Mouse (Mus musculus) neural tube, embryonic 11.5 days (tissue): ENCODE results near the gene Dnajb14. TPM values are rescaled to one million over a fixed set of nuclear protein-coding genes. Genes with fewer than 3 reads are reported as not detected.

Experiments
- ATAC-seq: fragments of 200-750 bp; cut with Nextera tagmentation; 2 replicates; pipeline ENCODE4 v1.8.0; 2017; ENCODE audit warnings: moderate number of reproducible peaks, mild to moderate bottlenecking, moderate TSS enrichment, moderate library complexity; ENCODE audit not compliant: insufficient read depth, low FRiP score, low TSS enrichment
- DNase-seq: peaks from one replicate; pipeline ENCODE4 v3.0.0-alpha.2; 2015; ENCODE audit warnings: low spot score
- H3K27ac ChIP-seq: fragments of 300-500 bp; sonication (generic); 2 replicates; pipeline ENCODE4 v1.5.1; 2014; ENCODE audit warnings: low read depth, mild to moderate bottlenecking, low read length
- H3K27me3 ChIP-seq: fragments of 300-500 bp; sonication (generic); 2 replicates; pipeline ENCODE4 v1.6.1; 2014; ENCODE audit warnings: mild to moderate bottlenecking, low read length, mixed read lengths; ENCODE audit not compliant: control insufficient read depth, insufficient read depth
- H3K36me3 ChIP-seq: fragments of 300-500 bp; sonication (generic); 2 replicates; pipeline ENCODE4 v1.6.1; 2014; ENCODE audit warnings: mild to moderate bottlenecking, low read length, moderate library complexity, mixed read lengths; ENCODE audit not compliant: control insufficient read depth, insufficient read depth
- H3K4me1 ChIP-seq: fragments of 300-500 bp; sonication (generic); 2 replicates; pipeline ENCODE4 v1.6.1; 2014; ENCODE audit warnings: low read length, mixed read lengths; ENCODE audit not compliant: control insufficient read depth, insufficient read depth
- H3K4me2 ChIP-seq: fragments of 300-500 bp; sonication (generic); 2 replicates; pipeline ENCODE4 v1.6.1; 2014; ENCODE audit warnings: low read depth, mild to moderate bottlenecking, moderate library complexity
- H3K4me3 ChIP-seq: fragments of 300-500 bp; sonication (generic); 2 replicates; pipeline ENCODE4 v1.5.1; 2014; ENCODE audit warnings: low read depth, low read length
- H3K9ac ChIP-seq: fragments of 300-500 bp; sonication (generic); 2 replicates; pipeline ENCODE4 v1.6.1; 2014; ENCODE audit warnings: mild to moderate bottlenecking, low read length
- H3K9me3 ChIP-seq: fragments of 300-500 bp; sonication (generic); 2 replicates; pipeline ENCODE4 v1.6.1; 2016; ENCODE audit warnings: low read length; ENCODE audit not compliant: control insufficient read depth
- WGBS: fragments of 180-500 bp; shearing (Covaris S2); extraction: QIAGEN DNeasy Blood & Tissue Kit; methylation state at CpG from one replicate; pipeline ENCODE4 v1.1.7; 2014; 5-methylcytosine and 5-hydroxymethylcytosine counted together
- polyA plus RNA-seq: library from polyadenylated mRNA; unstranded; fragments of >200 nt; fragmentation: Nextera tagmentation; extraction: Ambion mirVana; gene quantifications from 2 replicates; pipeline ENCODE4 v1.2.1, GENCODE M21; 2014

Gene Dnajb14
- polyA plus RNA-seq, 1 experiment from 2014 or later, result 8.7 TPM

DNA sequence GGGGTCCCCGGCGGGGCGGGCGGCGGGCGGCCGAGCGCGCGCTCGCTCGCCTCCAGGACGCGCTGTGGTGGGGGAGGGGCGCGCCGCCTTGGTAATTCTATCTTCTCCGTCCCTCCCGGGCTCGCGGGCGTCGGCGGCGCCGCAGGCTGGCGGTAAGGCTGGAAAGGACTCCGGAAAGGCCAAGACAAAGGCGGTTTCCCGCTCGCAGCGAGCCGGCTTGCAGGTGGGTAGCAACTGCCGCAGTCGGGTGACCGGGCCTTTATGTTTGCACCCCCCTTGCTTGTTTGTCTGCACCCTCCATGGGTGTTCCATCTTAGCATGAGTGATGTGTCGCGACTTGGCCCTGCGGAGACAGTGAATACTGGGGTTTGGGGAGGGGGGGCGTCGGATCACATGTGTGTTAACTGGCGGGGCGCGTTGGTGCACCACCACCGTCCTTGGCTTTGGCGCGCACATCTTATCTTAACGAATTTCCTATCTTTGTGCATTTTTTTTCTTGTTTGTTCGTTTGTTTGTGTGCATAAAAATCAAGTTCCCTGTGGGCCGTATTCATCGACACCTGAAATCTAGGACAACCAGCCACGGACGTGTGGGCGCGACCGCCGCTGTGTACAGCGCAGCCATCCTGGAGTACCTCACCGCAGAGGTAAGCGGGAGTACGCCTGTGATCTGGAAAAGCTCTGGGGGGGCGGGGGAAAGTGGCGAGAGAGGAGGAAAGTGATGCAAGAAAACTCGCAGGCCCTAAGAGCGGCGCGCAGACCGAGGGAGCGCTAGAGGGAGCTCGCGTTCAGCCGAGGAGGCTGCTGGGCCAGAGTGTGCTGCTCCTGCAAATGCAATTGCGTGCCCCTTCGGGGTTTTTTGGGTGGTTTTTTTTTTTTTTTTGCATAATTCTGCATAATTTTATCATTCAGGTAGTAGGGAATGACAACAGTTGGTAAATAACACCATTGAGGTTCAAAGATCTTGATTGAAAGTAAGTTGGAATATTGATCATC lies 2.2 kb upstream of the Dnajb14 start:
- H3K4me2 ChIP-seq, result peak overlapping the region; percentile 44
- WGBS, result under 1% methylated on average over 66 of the region's 74 CpGs
- H3K27ac ChIP-seq, result peak overlapping the region; percentile 99
- peak; percentile 94 for DNase-seq
- peaks cover 6% of the 10 kb centered on the region; the same call in 1 of the 2 replicates for H3K4me1 ChIP-seq
- no peaks in the 10 kb centered on the region for H3K27me3 ChIP-seq
- H3K9ac ChIP-seq, result peak overlapping the region; percentile 95
- ATAC-seq, result peak; percentile 12
- no peaks in the 10 kb centered on the region for H3K36me3 ChIP-seq
- no peaks in the 10 kb centered on the region for H3K9me3 ChIP-seq
- peak overlapping the region; percentile 88 for H3K4me3 ChIP-seq

DNA sequence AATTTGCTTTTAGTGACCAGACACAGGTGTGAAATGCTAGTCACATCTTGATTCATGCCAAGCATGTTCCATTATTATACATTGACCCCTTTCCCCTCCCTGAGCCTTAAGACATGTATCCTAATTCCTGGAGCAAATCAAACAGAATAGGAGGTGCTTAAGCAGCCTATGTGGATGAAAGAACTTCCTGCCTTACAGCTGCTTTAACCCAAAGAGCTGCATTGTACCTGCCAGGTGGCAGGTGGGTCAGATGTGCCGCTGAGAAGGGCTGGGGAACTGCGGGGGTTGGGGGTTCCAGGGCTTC lies 390 bp upstream of the Dnajb14 start:
- H3K9ac ChIP-seq, result peak overlapping the region; percentile 94
- WGBS, result 0% methylated on average over 2 of the region's 2 CpGs
- peak overlapping the region; percentile 97 for H3K27ac ChIP-seq
- H3K4me2 ChIP-seq, result peak overlapping the region; percentile 89
- H3K9me3 ChIP-seq, result no peaks in the 10 kb centered on the region
- H3K4me1 ChIP-seq, result peaks cover 6% of the 10 kb centered on the region; the same call in 1 of the 2 replicates
- DNase-seq (no peak), ATAC-seq (no peak)
- H3K4me3 ChIP-seq, result peak overlapping the region; percentile 72
- no peaks in the 10 kb centered on the region for H3K27me3 ChIP-seq
- no peaks in the 10 kb centered on the region for H3K36me3 ChIP-seq

DNA sequence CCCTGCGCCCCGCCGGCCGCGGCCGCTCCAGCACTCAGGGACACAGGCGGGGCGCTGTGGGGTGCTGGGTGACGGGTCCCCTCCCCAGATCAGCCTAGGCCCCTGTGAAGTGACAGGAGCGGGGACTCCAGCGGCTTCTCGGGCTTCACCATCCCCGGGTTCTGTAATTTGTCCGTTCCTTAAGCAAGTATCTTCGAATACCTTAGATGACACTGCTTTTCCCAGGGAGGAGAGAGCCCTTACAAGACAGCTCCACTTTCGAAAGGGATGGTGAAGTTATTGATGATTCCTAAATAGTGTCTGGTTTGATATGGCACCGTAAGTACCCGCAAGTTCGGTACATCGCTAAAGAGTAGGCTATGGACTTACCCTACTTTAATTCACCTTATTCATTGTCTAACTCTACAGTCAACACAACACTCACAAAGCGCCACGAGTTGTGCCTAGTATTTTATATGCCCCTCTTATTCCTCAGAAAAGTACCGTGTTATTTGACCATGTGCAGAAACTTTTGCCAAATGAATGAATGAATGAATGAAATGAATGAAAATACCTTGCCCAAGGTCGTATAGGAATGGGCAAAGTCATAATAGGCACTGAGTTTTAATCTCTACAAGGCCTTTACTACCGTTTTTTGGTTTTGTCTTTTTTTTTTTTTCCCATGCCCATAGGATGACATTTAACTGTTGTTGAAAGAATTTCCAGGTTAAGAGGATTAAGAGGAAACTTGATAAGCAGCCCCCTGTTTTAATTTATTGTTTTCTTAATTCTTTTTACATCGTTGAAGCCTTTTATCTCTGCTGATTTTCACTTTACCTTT lies 829 bp downstream of the Dnajb14 start:
- Histone ChIP-seq H3K4me1 (peaks cover 6% of the 10 kb centered on the region; the same call in 1 of the 2 replicates), H3K9me3 (no peaks in the 10 kb centered on the region), H3K4me2 (peak overlapping the region; percentile 89), H3K27ac (peak overlapping the region; percentile 97), H3K27me3 (no peaks in the 10 kb centered on the region), H3K4me3 (peak overlapping the region; percentile 72), H3K36me3 (no peaks in the 10 kb centered on the region), H3K9ac (peak overlapping the region; percentile 94)
- no peak for DNase-seq
- WGBS, result 5% methylated on average over 26 of the region's 26 CpGs
- ATAC-seq, result peak; percentile 6

DNA sequence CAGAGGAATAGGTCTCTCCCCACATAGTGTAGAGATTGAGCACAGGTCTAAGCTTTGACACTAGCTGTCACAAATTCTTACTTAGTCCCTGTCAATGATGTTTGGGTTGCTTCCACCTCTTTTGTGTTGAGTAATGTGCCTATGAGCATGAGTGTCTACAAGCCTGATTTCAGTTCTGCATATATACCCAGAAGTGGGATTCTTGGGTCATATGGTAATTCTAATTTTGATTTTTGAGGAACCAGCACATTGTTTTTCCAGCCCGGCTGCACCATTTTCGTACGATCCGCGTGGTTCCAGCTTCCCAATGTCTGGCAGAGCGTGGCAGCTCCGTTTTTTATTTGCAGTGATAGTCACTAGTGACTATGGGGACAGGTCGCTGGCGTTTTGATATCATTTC lies 1.9 kb downstream of the Dnajb14 start:
- DNase-seq, result no peak
- Histone ChIP-seq H3K4me3 (no peak overlapping the region), H3K9ac (no peak overlapping the region), H3K36me3 (no peaks in the 10 kb centered on the region), H3K27ac (no peak overlapping the region), H3K4me1 (peaks cover 6% of the 10 kb centered on the region; the same call in 1 of the 2 replicates), H3K4me2 (no peak overlapping the region), H3K27me3 (no peaks in the 10 kb centered on the region), H3K9me3 (no peaks in the 10 kb centered on the region)
- WGBS, result 95% methylated on average over 9 of the region's 9 CpGs
- no peak for ATAC-seq

DNA sequence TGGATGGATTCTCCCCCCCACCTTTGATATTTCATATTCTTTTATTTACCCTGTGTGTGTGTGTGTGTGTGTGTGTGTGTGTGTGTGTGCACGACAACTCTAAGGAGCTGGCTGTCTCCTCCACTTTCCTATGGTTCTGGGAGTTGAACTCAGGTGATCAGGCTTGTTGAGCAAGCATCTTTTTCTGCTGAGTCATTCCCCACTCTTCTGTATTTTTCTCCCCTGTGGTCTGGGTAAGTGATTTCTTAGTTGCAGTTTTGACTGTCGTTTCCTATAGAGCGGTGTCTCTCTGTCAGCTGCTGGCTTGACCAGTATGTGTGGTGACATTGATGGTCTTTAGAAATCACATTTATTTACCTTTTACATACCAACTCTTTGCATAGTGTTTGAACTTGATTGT lies 11.8 kb downstream of the Dnajb14 start:
- no peaks in the 10 kb centered on the region for H3K4me1 ChIP-seq
- 90% methylated on average over 3 of the region's 3 CpGs for WGBS

DNA sequence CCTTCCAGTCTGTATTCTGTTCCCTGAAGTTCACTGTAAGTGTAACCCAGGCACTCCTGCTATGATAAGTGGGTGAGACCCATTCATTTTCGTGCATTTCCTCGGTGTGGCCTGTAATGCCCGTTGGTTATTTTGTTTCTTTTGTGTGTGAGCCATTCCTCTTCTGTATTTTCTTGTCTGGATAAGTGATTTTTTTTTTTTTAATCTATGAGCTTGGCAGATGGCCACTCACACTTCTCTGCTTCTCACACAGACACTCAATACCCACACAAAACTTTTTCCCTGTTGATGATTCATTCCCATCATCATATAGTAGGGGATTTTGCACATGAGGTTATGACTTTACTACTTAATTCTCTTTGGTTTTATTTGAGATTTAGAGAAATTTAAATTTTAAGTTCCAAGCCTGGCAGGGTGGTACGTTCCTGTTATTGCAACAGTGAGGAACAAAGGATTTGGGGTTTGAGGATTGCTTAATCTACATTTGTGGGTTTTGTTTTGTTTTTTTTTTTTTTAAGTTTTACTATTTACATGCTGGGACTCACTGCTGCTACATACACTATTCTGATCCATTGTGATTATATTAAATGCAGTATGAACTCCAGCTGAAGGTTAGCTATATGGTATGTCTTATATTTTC lies 12.8 kb downstream of the Dnajb14 start:
- Histone ChIP-seq H3K36me3 (no peaks in the 10 kb centered on the region), H3K4me2 (no peak overlapping the region), H3K9me3 (no peaks in the 10 kb centered on the region), H3K27me3 (no peaks in the 10 kb centered on the region), H3K9ac (no peak overlapping the region), H3K4me3 (no peak overlapping the region), H3K4me1 (no peaks in the 10 kb centered on the region), H3K27ac (no peak overlapping the region)
- 91% methylated on average over 4 of the region's 4 CpGs for WGBS
- ATAC-seq, result no peak
- no peak for DNase-seq

More for the DNA sequence above, 11.8 kb downstream of the Dnajb14 start:
- Histone ChIP-seq H3K27me3 (no peaks in the 10 kb centered on the region), H3K27ac (no peak overlapping the region), H3K9me3 (no peaks in the 10 kb centered on the region), H3K36me3 (no peaks in the 10 kb centered on the region), H3K4me3 (no peak overlapping the region), H3K4me2 (no peak overlapping the region), H3K9ac (no peak overlapping the region)
- no peak for DNase-seq
- ATAC-seq, result no peak

DNA sequence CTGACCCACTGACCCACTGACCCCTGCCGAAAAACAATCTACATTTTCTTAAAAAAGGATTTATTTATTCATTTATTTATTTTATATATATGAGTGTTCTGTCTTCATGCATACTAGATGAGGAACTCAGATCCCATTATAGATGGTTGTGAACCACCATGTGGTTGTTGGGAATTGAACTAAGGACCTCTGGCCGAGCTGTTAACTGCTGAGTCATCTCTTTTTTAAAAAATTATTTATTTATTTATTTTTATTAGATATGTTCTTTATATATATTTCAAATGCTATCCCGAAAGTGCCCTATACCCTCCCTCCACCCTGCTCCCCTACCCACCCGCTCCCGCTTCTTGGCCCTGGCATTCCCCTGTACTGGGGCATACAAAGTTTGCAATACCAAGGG lies 13.6 kb downstream of the Dnajb14 start:
- ATAC-seq, result no peak
- H3K4me1 ChIP-seq, result no peaks in the 10 kb centered on the region
- no peak overlapping the region for H3K4me2 ChIP-seq
- H3K9me3 ChIP-seq, result no peaks in the 10 kb centered on the region
- no peak overlapping the region for H3K9ac ChIP-seq
- 93% methylated on average over 5 of the region's 5 CpGs for WGBS
- no peak for DNase-seq
- H3K27me3 ChIP-seq, result no peaks in the 10 kb centered on the region
- no peak overlapping the region for H3K27ac ChIP-seq
- no peaks in the 10 kb centered on the region for H3K36me3 ChIP-seq
- H3K4me3 ChIP-seq, result no peak overlapping the region

DNA sequence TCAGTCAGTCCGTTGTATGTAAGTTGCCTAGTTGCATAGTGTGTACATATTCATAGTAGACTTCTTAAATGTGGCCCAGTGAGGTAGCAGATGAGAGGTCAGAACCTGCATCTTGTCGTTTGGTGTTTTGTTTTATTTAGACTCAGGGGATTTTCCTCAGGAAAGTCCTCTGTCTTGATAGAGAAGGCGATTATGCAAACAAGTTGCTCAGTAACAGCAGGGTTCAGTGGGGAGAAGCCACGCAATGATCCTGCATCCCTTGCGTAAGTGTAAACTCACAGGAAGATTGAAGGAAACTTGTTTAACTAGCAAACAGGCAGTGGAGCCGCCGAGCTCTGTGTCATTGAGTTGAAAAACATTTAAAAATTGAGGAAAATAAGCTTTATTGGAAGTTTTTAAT lies 20.5 kb downstream of the Dnajb14 start:
- Histone ChIP-seq H3K9ac (no peak overlapping the region), H3K4me1 (no peaks in the 10 kb centered on the region), H3K27me3 (no peaks in the 10 kb centered on the region), H3K36me3 (peaks cover 2% of the 10 kb centered on the region; the same call in 1 of the 2 replicates), H3K4me2 (no peak overlapping the region), H3K27ac (no peak overlapping the region), H3K4me3 (no peak overlapping the region), H3K9me3 (no peaks in the 10 kb centered on the region)
- 81% methylated on average over 7 of the region's 7 CpGs for WGBS
- no peak for DNase-seq
- ATAC-seq, result no peak
